Mouse (Mus musculus) small intestine, adult 2 months (tissue): ENCODE data around the gene Fga.

Experiments
- CTCF ChIP-seq: fragments of 200-500 bp; IDR thresholded peaks from 2 replicates; pipeline ENCODE4 v1.5.1; 2012; ENCODE audit warnings: low read depth, mild to moderate bottlenecking, control low read depth, inconsistent platforms, low read length, moderate library complexity, mixed read lengths; ENCODE audit not compliant: insufficient replicate concordance, insufficient read length; ENCODE audit errors: extremely low read depth
- POLR2A ChIP-seq: fragments of 200-500 bp; IDR thresholded peaks from 2 replicates; pipeline ENCODE4 v1.6.1; 2012; ENCODE audit warnings: low read depth, mild to moderate bottlenecking, control low read depth, inconsistent platforms, low read length, moderate library complexity

DNA sequence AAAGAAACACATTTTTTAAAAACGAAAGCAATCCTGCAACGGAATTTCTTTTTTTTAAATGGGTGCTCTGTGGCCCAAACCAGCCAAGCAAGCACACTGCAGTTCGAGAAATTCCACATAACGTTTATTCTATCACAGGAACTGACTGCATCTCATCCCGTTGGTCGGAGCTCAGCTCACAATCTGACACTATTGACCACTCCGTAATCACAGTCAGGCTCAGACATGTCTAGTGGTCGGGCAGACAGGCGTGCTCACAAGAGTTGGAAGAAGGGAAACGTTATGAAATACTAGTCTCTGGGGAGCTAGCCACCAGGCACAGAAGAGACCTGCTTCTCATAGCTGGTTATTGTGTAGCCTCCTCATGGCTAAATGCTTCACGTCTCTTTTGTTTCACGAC, 33.9 kb upstream of the Fga start:
- TF ChIP-seq POLR2A (no peak), CTCF (no peak)
